Mouse (Mus musculus) stomach, postnatal 0 days (tissue): ENCODE measurements at regions not wholly inside any gene's neighbourhood (a gene's known extent, or its start where the extent isn't known, plus 50 kb on each side); places are given as distances from the start of the nearest gene placed in this dataset.

Experiments
- ATAC-seq: fragments of 200-750 bp; cut with Nextera tagmentation; 2 replicates; pipeline ENCODE4 v1.8.0; 2017; ENCODE audit not compliant: low FRiP score, low TSS enrichment
- DNase-seq: peaks from one replicate; pipeline ENCODE4 v3.0.0-alpha.2; 2016; ENCODE audit warnings: low spot score
- H3K27ac ChIP-seq: fragments of 300-500 bp; sonication (generic); replicated peaks from 2 replicates; pipeline ENCODE4 v1.5.1; 2014; ENCODE audit warnings: mild to moderate bottlenecking, control low read depth
- H3K27me3 ChIP-seq: fragments of 300-500 bp; sonication (generic); 2 replicates; pipeline ENCODE4 v1.6.1; 2014; ENCODE audit warnings: low read length; ENCODE audit not compliant: control insufficient read depth, insufficient read depth
- H3K36me3 ChIP-seq: fragments of 300-500 bp; sonication (generic); 2 replicates; pipeline ENCODE4 v1.6.1; 2014; ENCODE audit warnings: low read length, mixed read lengths; ENCODE audit not compliant: control insufficient read depth, insufficient read depth
- H3K4me1 ChIP-seq: fragments of 300-500 bp; sonication (generic); replicated peaks from 2 replicates; pipeline ENCODE4 v1.6.1; 2014; ENCODE audit warnings: antibody characterized with exemption; ENCODE audit not compliant: control insufficient read depth, insufficient read depth
- H3K4me2 ChIP-seq: fragments of 300-500 bp; sonication (generic); replicated peaks from 2 replicates; pipeline ENCODE4 v1.6.1; 2014; ENCODE audit warnings: low read depth, mild to moderate bottlenecking, control low read depth, moderate library complexity
- H3K4me3 ChIP-seq: fragments of 300-500 bp; sonication (generic); 2 replicates; pipeline ENCODE4 v1.5.1; 2014; ENCODE audit warnings: low read depth, low read length, control low read depth
- H3K9ac ChIP-seq: fragments of 300-500 bp; sonication (generic); 2 replicates; pipeline ENCODE4 v1.6.1; 2014; ENCODE audit warnings: mild to moderate bottlenecking, low read length, control low read depth, mixed read lengths
- H3K9me3 ChIP-seq: fragments of 300-500 bp; sonication (generic); 2 replicates; pipeline ENCODE4 v1.6.1; 2016; ENCODE audit warnings: low read length; ENCODE audit not compliant: control insufficient read depth
- CTCF ChIP-seq: IDR thresholded peaks from 2 replicates; pipeline ENCODE4 v1.5.1; 2016; ENCODE audit warnings: antibody characterized with exemption, low read depth, mild to moderate bottlenecking, moderate library complexity
- EP300 ChIP-seq: optimal IDR thresholded peaks from 2 replicates; pipeline ENCODE3; 2016; ENCODE audit warnings: antibody characterized with exemption
- WGBS: fragments of 180-500 bp; shearing (Covaris S2); extraction: QIAGEN DNeasy Blood & Tissue Kit; methylation state at CpG from one replicate; pipeline ENCODE4 v1.1.7; 2014; 5-methylcytosine and 5-hydroxymethylcytosine counted together

DNA sequence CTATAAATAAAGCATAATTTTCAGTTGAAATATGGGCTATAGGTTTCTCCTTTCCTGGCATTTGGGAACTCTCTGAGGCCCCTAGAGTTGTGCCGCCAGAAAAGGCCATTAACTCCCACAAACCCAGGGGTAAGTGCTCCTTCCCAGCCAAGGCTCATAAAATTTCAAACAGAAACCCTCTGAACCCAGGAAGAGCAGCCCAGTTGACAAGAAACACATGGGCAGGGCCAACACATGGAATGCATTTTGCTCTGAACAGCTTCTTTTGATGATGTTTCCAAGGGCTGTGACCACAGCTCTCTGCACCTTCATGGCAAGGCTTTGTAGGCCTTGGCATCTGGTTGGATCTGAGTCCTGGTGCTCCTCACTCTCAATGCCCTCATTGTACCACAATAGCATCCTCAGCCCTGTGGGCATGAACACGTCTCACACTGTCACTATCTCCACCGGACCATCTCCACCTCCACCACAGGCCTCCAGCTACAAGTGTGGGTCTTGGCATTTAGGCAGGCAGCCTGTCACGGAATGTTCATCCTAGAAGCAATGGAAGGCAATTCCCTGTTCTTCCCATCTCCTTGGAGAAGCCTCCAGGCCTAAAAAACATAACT is 127.3 kb downstream of the Ngf start:
- Histone ChIP-seq H3K4me2 (no peak overlapping the region), H3K4me3 (no peak overlapping the region), H3K4me1 (no peaks in the 10 kb centered on the region), H3K27me3 (no peaks in the 10 kb centered on the region), H3K9me3 (no peaks in the 10 kb centered on the region), H3K27ac (no peak overlapping the region), H3K36me3 (no peaks in the 10 kb centered on the region), H3K9ac (no peak overlapping the region)
- TF ChIP-seq EP300 (no peak), CTCF (no peak)
- WGBS = 87% methylated on average over 4 of the region's 4 CpGs
- DNase-seq (no peak), ATAC-seq (no peak)

DNA sequence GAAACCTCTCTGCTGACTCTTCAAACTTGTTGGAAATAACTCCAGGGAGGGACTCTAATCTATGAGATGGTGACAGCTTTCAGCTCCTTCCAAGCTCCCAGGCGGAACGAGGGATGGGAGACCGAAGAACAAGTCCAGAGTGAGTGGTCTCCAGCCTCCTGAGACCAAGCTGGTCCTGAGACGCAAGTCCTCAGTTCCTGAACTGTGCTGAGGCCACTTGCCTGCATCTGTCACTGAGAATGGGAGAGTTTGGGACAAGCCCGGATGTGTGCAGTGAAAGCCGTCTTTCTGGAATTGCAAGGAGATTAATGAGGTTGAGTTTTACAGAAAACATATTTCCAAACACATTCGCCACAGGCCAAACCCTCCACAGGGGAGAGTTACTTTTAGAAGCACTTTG is 129.3 kb downstream of the Ngf start:
- TF ChIP-seq EP300 (no peak), CTCF (no peak)
- ATAC-seq = no peak
- DNase-seq = no peak
- WGBS = 50% methylated on average over 7 of the region's 7 CpGs
- no peaks in the 10 kb centered on the region for H3K27me3 ChIP-seq
- no peaks in the 10 kb centered on the region for H3K9me3 ChIP-seq
- H3K36me3 ChIP-seq = no peaks in the 10 kb centered on the region
- H3K4me1 ChIP-seq = no peaks in the 10 kb centered on the region
- H3K4me3 ChIP-seq = no peak overlapping the region
- H3K4me2 ChIP-seq = no peak overlapping the region
- no peak overlapping the region for H3K9ac ChIP-seq
- H3K27ac ChIP-seq = peak overlapping the region; percentile 82

DNA sequence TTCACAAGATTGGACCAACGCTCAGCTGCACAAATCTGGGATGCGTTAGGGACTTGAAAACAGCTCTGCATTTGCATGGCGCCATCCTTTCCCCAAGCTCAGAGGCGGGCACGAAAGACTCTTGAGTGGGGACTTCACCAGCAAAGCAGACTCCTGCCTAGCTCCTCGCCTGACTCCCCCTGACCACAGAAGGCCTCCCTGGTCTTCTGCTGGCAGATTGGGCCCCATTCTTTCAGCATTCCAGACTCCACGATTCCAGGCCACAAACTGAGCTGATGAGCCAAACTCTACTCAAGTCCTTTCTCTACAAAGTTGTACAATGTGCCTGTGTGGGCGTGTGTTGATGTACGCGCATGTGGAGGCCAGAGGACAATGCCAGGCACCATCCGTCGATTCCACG is 131.6 kb upstream of the Tspan2 start:
- Histone ChIP-seq H3K36me3 (no peaks in the 10 kb centered on the region), H3K4me2 (no peak overlapping the region), H3K9me3 (no peaks in the 10 kb centered on the region), H3K27ac (no peak overlapping the region), H3K27me3 (no peaks in the 10 kb centered on the region), H3K4me3 (no peak overlapping the region), H3K9ac (no peak overlapping the region), H3K4me1 (no peaks in the 10 kb centered on the region)
- TF ChIP-seq EP300 (no peak), CTCF (no peak)
- no peak for ATAC-seq
- WGBS = 86% methylated on average over 13 of the region's 13 CpGs
- no peak for DNase-seq

DNA sequence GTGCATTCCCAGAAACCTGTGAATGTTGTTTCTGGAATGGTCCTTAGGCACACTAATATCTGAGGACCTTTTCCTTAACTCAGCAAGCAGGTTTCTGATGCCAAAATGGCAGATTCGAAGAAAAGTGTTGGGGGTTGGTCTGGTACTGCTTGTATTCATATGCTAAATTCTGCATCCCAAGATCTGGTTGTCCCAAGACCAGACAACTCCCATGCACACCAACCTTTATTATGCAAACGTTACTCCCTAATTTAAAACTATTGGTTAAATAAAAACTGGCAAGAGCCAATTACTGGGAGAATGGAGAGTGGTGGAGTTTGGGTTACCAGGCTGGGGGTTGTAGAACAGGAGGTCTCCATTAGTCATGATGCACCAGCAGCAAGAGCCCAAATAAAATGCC is 129.0 kb upstream of the Tspan2 start:
- no peaks in the 10 kb centered on the region for H3K9me3 ChIP-seq
- H3K27me3 ChIP-seq = no peaks in the 10 kb centered on the region
- H3K4me2 ChIP-seq = no peak overlapping the region
- H3K9ac ChIP-seq = no peak overlapping the region
- ATAC-seq (no peak), DNase-seq (no peak)
- WGBS = 71% methylated on average over 2 of the region's 2 CpGs
- TF ChIP-seq CTCF (no peak), EP300 (no peak)
- no peak overlapping the region for H3K27ac ChIP-seq
- no peak overlapping the region for H3K4me3 ChIP-seq
- no peaks in the 10 kb centered on the region for H3K36me3 ChIP-seq
- no peaks in the 10 kb centered on the region for H3K4me1 ChIP-seq

DNA sequence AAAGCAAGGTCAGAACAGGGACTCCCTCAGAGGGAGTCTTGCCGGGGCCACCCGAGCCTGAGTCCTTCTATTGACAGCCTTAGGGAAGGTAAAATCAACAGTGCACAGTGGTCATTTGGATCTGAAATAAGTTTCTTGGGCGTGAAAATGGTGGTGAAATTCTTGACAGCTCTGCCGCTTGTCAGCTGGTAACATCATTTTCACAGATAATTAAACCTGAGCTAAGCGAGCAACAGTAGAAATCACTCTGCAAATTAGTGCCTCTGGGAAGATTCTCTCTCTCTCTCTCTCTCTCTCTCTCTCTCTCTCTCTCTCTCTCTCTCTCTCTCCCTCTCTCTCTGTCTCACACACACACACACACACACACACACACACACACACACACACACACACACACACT is 123.4 kb upstream of the Tspan2 start:
- TF ChIP-seq CTCF = no peak
- no peak for TF ChIP-seq EP300
- no peak overlapping the region for H3K4me2 ChIP-seq
- H3K27me3 ChIP-seq = no peaks in the 10 kb centered on the region
- 47% methylated on average over 5 of the region's 5 CpGs for WGBS
- ATAC-seq (no peak), DNase-seq (no peak)
- no peaks in the 10 kb centered on the region for H3K9me3 ChIP-seq
- no peak overlapping the region for H3K9ac ChIP-seq
- H3K27ac ChIP-seq = no peak overlapping the region
- no peak overlapping the region for H3K4me3 ChIP-seq
- H3K36me3 ChIP-seq = no peaks in the 10 kb centered on the region
- H3K4me1 ChIP-seq = no peaks in the 10 kb centered on the region

DNA sequence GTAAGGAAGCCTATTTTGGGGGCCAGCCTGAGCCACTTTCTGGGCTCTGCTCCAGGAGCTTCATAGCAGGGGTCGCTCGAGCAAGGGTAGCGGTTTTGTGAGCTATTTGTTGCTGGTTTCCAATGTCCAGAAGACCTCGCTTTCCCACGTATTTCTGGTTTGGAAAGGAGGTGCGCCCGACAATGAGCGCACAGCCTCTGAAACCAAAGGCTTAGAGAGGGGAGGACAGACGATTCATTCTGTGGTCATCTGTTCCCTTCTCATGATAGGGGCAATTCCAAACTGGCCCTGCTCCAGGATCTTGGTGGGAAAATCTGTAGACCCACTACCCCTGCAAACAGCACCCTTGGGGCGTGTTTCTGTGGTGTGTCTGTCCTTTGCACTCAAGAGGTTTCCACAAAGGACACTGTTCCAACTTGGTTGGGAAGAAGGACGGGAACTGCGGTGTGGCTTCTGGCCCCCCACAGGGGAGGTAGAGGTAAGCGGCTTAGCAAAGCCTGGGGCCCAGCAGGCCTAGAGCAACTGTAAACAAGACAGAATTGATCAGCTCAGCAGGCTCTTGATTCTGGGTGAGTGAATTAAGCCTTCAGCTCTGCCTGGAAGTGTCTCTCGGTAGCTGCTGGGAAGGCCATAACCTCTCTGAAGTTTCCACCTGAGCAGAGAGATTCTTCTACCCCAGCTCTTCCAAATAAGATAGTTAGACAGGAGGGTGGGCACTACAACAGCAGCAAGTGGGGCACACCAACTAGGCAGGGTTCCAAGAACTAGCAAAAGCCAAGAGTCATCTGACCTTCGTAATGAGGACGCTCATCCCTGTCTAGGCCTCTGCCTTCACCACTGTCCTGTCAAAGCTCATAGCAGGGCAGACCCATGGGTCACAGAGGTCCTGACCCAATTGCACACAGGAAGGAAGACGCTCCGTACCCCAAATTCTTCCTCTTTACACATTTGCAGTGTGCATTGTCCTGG is 122.6 kb upstream of the Tspan2 start:
- no peak for DNase-seq
- ATAC-seq = no peak

More for the DNA sequence above, 122.6 kb upstream of the Tspan2 start:
- no peaks in the 10 kb centered on the region for H3K36me3 ChIP-seq
- 47% methylated on average over 18 of the region's 18 CpGs for WGBS
- H3K4me3 ChIP-seq = no peak overlapping the region
- no peaks in the 10 kb centered on the region for H3K4me1 ChIP-seq
- no peak overlapping the region for H3K9ac ChIP-seq
- H3K9me3 ChIP-seq = no peaks in the 10 kb centered on the region
- no peaks in the 10 kb centered on the region for H3K27me3 ChIP-seq
- no peak overlapping the region for H3K27ac ChIP-seq
- no peak overlapping the region for H3K4me2 ChIP-seq
- TF ChIP-seq EP300 (no peak), CTCF (no peak)
